Mouse (Mus musculus) hindbrain, embryonic 11.5 days (tissue): ENCODE data around the gene Asgr2. TPM values are rescaled to one million over a fixed set of nuclear protein-coding genes. Genes with fewer than 3 reads are reported as not detected.

Experiments
- ATAC-seq: fragments of 200-750 bp; cut with Nextera tagmentation; 2 replicates; pipeline ENCODE4 v1.8.0; 2017; ENCODE audit warnings: mild to moderate bottlenecking, moderate TSS enrichment, moderate library complexity; ENCODE audit not compliant: low FRiP score
- DNase-seq: peaks from one replicate; pipeline ENCODE4 v3.0.0-alpha.2; 2015; ENCODE audit warnings: low spot score
- H3K27ac ChIP-seq: fragments of 300-500 bp; sonication (generic); 2 replicates; pipeline ENCODE4 v1.5.1; 2014; ENCODE audit warnings: mild to moderate bottlenecking, low read depth, low read length
- H3K27me3 ChIP-seq: fragments of 300-500 bp; sonication (generic); 2 replicates; pipeline ENCODE4 v1.6.1; 2014; ENCODE audit warnings: mild to moderate bottlenecking, low read length, moderate library complexity, mixed read lengths; ENCODE audit not compliant: control insufficient read depth, insufficient read depth
- H3K36me3 ChIP-seq: fragments of 300-500 bp; sonication (generic); 2 replicates; pipeline ENCODE4 v1.6.1; 2014; ENCODE audit warnings: mild to moderate bottlenecking, low read length, moderate library complexity, mixed read lengths; ENCODE audit not compliant: control insufficient read depth, insufficient read depth
- H3K4me1 ChIP-seq: fragments of 300-500 bp; sonication (generic); replicated peaks from 2 replicates; pipeline ENCODE4 v1.6.1; 2014; ENCODE audit warnings: low read length, mixed read lengths; ENCODE audit not compliant: control insufficient read depth, insufficient read depth
- H3K4me2 ChIP-seq: fragments of 300-500 bp; sonication (generic); replicated peaks from 2 replicates; pipeline ENCODE4 v1.6.1; 2014; ENCODE audit warnings: mild to moderate bottlenecking, low read depth, low read length
- H3K4me3 ChIP-seq: fragments of 300-500 bp; sonication (generic); 2 replicates; pipeline ENCODE4 v1.5.1; 2014; ENCODE audit warnings: low read depth, low read length
- H3K9ac ChIP-seq: fragments of 300-500 bp; sonication (generic); 2 replicates; pipeline ENCODE4 v1.6.1; 2014; ENCODE audit warnings: low read depth, low read length
- H3K9me3 ChIP-seq: fragments of 300-500 bp; sonication (generic); 2 replicates; pipeline ENCODE4 v1.6.1; 2016; ENCODE audit warnings: low read length; ENCODE audit not compliant: control insufficient read depth
- WGBS: fragments of 180-500 bp; shearing (Covaris S2); extraction: QIAGEN DNeasy Blood & Tissue Kit; methylation state at CpG from one replicate; pipeline ENCODE4 v1.1.7; 2014; 5-methylcytosine and 5-hydroxymethylcytosine counted together
- polyA plus RNA-seq: library from polyadenylated mRNA; unstranded; fragments of >200 nt; fragmentation: Nextera tagmentation; extraction: Ambion mirVana; gene quantifications from 2 replicates; pipeline ENCODE4 v1.2.1, GENCODE M21; 2014

Gene Asgr2
- not detected in 2 replicates for polyA plus RNA-seq

DNA sequence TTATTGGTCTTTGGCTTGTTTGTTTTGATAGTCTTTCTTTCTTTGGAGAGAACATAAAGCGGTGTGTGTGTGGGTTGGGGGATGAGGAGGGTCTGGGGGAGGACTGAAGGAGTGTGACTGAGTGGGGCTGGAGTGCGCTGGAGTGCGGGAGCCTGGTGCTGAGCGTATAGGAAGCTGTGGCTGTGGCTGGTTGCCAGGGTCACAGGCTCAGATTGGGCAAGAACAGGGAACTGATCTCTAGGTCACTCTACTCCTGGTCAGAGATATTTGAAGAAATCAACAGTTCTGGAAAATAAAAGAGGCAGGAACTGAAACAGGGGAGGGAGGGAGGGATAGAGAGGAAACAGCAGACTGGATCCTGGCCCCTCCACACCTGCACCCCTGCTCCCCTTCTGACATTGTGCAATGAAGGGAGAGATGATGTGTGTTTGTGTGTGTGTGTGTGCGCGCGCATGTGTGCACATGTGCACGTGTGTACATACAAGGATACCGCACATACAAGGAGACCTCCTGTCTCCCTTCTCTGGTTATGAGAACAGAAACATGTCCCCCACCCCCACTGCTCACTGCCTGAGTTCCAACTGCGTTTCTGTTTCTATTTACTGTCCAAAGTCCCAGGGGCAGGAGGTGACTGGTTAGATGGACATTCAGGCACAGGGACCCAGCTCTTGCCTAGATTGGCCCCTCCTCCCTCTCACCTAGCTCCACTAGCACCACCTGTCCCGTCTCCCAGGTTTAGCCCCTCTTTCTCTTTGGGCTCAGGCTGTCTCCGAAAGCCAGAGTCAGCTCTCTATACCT is at the start of gene Asgr2:
TSS of gene Asgr2 (plus strand) at position 659 of the 798 bp plus-strand sequence.
- no peaks in the 10 kb centered on the region for H3K9me3 ChIP-seq
- WGBS = 85% methylated on average over 12 of the region's 12 CpGs
- H3K27ac ChIP-seq = no peak within 1 kb of the TSS

DNA sequence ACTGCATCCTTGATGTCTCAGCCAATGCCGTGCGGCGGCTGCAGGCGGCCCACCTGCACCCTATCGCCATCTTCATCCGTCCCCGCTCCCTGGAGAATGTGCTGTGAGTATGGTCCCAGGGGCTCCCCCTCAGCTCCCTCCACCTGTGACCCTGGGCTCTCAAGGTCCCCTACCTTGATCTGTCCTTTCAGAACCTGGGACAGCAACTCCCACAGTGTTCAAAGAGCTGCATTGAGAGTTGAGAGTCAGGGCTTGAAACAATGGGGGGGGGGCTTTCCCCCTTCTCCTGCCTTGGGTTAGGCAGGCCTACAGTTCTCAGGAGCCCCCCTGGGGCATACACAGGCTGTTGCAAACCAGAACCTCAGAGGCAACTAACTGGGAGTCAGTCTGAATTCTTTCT is 48.8 kb upstream of the Asgr2 start:
- ATAC-seq (no peak), DNase-seq (no peak)

More for the DNA sequence above, at the start of gene Asgr2:
- Histone ChIP-seq H3K4me2 (no peak within 1 kb of the TSS), H3K4me3 (no peak within 1 kb of the TSS), H3K4me1 (no peaks in the 10 kb centered on the region), H3K9ac (no peak within 1 kb of the TSS), H3K27me3 (no peaks in the 10 kb centered on the region), H3K36me3 (no peaks in the 10 kb centered on the region)
- ATAC-seq (no peak), DNase-seq (no peak)

DNA sequence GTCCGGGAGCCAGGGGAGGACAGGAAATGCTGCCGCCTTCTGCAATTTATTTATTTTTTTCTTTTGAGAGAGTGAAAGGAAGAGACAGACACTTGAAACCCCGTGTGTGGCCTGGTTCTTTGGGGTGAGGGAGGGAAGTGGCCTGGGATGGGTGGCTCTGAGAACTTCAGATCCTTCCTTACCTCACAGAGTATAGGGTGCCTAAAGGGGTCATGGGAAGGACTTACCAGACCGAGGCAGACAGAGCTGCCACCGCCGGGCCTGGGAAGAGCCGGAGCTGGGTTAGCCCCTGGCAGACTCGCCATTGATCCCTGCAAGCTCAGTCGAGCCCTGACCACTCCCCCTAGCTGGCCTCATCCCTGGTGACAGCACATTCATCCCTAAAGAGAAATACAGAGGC is 47.0 kb upstream of the Asgr2 start:
- Histone ChIP-seq H3K4me1 (no peaks in the 10 kb centered on the region), H3K27me3 (no peaks in the 10 kb centered on the region), H3K4me3 (no peak overlapping the region), H3K9ac (no peak overlapping the region), H3K4me2 (no peak overlapping the region), H3K9me3 (no peaks in the 10 kb centered on the region), H3K27ac (0 out of 2 replicates have a peak overlapping the region, but pooled peaks have one; percentile 13), H3K36me3 (peaks cover 2% of the 10 kb centered on the region; the same call in 1 of the 2 replicates)
- DNase-seq (no peak), ATAC-seq (no peak)
- 27% methylated on average over 9 of the region's 9 CpGs for WGBS

More for the DNA sequence above, 48.8 kb upstream of the Asgr2 start:
- WGBS = 81% methylated on average over 7 of the region's 7 CpGs
- H3K27me3 ChIP-seq = no peaks in the 10 kb centered on the region
- H3K9me3 ChIP-seq = no peaks in the 10 kb centered on the region
- H3K4me1 ChIP-seq = no peaks in the 10 kb centered on the region
- no peak overlapping the region for H3K27ac ChIP-seq
- H3K4me3 ChIP-seq = no peak overlapping the region
- H3K4me2 ChIP-seq = no peak overlapping the region
- peaks cover 2% of the 10 kb centered on the region; the same call in 1 of the 2 replicates for H3K36me3 ChIP-seq
- no peak overlapping the region for H3K9ac ChIP-seq

DNA sequence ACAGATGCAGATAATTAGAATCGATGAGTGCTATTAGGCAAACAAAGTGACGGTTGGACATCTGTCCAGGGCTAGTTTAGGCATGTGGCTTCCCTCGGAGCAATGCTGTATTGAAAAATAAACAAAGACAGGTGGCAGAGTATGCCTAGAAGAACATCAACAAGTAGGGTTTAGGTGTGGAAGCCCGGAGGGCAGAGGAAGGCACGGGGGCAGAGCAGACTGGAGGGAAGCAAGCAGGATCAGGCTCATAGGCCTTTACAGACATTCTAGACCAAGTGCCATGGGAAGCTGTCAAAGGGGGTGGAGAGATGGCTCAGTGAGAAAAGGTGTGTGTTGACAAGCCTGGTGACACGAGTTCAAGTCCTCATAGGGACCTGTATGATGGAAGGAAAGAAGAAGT is 43.1 kb upstream of the Asgr2 start:
- no peaks in the 10 kb centered on the region for H3K9me3 ChIP-seq
- H3K4me3 ChIP-seq = no peak overlapping the region
- no peak for ATAC-seq
- 67% methylated on average over 6 of the region's 6 CpGs for WGBS
- H3K36me3 ChIP-seq = no peaks in the 10 kb centered on the region; the same call in 1 of the 2 replicates
- no peak overlapping the region for H3K27ac ChIP-seq
- no peak for DNase-seq
- H3K4me1 ChIP-seq = no peaks in the 10 kb centered on the region
- no peaks in the 10 kb centered on the region for H3K27me3 ChIP-seq
- no peak overlapping the region for H3K9ac ChIP-seq
- no peak overlapping the region for H3K4me2 ChIP-seq

DNA sequence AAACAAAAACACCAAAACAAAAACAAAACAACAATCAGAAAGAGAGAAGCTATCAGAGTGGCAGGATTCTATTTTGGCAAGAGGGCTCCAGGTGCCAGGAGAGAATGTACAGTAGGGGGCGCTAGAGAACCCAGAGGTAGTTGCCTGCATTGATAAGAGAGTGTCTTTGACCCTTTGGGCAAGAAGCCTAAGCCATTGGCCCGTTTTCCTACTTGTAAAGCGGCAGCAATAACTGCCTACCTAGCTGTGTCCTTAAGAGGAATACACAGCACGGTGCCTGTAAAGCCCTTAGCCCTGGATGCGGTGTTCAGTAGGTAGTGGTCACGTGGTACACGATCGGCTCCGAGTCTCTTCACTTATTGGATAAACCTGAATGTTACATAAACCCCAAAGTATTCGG is 42.6 kb upstream of the Asgr2 start:
- Histone ChIP-seq H3K9me3 (no peaks in the 10 kb centered on the region), H3K27me3 (no peaks in the 10 kb centered on the region), H3K4me3 (no peak overlapping the region), H3K9ac (no peak overlapping the region), H3K27ac (no peak overlapping the region), H3K4me2 (no peak overlapping the region), H3K4me1 (no peaks in the 10 kb centered on the region), H3K36me3 (no peaks in the 10 kb centered on the region)
- ATAC-seq (no peak), DNase-seq (no peak)
- 54% methylated on average over 10 of the region's 10 CpGs for WGBS

DNA sequence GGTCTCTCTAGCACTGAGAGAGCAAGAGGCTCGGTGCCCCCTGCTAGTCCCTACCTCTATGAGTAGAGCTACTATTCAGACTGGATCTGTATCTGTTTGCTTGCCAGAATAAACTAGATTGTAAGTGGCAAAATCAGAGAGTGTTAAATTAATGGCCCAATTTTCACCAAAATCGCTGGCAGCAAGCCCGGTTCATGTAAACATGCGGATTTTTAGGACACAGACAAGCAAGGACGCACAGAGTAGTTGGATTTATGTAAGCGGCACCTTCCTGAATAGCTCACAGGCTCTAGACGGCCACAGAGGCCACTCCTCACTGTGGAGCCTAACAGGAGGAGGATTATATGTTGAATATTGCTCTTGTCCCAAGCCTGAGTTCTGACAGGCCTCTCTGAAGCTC is 39.3 kb upstream of the Asgr2 start:
- ATAC-seq = no peak
- 0 out of 2 replicates have a peak, but pooled peaks cover 2% of the 10 kb centered on the region for H3K4me1 ChIP-seq
- H3K36me3 ChIP-seq = no peaks in the 10 kb centered on the region
- no peak overlapping the region for H3K9ac ChIP-seq
- H3K4me2 ChIP-seq = no peak overlapping the region
- no peaks in the 10 kb centered on the region for H3K27me3 ChIP-seq
- no peak for DNase-seq
- H3K27ac ChIP-seq = no peak overlapping the region
- WGBS = 84% methylated on average over 7 of the region's 7 CpGs
- no peak overlapping the region for H3K4me3 ChIP-seq
- no peaks in the 10 kb centered on the region for H3K9me3 ChIP-seq

DNA sequence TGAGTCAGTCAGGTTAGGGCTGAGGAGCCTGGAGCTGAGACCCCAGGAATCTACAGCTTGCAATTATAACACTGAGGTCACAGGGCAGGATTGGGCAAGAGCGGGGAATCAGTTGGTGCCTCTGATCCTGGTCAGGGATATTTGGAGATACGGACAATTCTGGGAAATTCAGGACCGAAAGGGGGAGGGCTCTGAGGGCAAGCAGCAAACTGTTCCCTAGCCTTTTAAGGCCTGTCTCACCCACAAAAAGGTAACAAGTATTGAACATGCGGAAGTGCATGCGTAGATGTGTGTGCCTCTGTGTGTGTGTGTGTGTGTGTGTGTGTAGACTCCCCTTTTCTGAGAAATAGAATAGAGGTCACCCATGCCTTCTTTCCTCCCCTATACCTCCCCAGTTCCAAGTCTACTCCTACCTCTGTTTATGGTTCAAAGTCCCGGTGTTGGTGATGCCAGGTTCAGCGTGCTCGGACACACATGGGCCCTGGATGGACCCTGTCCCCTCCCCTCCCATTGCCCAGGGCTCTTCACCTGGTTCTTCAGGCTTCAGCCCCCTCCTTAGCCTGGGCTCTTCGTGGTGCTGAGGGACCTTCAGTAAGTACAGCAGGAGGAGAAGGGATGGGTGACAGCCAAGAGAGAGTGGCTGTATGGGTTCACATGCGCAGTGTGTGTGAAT is 38.4 kb upstream of the Asgr2 start, which contains the start of gene Asgr1:
TSS of gene Asgr1 (plus strand) at position 188 of the 673 bp plus-strand sequence.
- no peak for DNase-seq
- Histone ChIP-seq H3K4me3 (no peak within 1 kb of the TSS), H3K36me3 (no peaks in the 10 kb centered on the region), H3K9ac (no peak within 1 kb of the TSS), H3K27me3 (no peaks in the 10 kb centered on the region), H3K4me2 (no peak within 1 kb of the TSS), H3K27ac (no peak within 1 kb of the TSS), H3K4me1 (0 out of 2 replicates have a peak, but pooled peaks cover 2% of the 10 kb centered on the region), H3K9me3 (no peaks in the 10 kb centered on the region)
- no peak for ATAC-seq
- 88% methylated on average over 10 of the region's 10 CpGs for WGBS

DNA sequence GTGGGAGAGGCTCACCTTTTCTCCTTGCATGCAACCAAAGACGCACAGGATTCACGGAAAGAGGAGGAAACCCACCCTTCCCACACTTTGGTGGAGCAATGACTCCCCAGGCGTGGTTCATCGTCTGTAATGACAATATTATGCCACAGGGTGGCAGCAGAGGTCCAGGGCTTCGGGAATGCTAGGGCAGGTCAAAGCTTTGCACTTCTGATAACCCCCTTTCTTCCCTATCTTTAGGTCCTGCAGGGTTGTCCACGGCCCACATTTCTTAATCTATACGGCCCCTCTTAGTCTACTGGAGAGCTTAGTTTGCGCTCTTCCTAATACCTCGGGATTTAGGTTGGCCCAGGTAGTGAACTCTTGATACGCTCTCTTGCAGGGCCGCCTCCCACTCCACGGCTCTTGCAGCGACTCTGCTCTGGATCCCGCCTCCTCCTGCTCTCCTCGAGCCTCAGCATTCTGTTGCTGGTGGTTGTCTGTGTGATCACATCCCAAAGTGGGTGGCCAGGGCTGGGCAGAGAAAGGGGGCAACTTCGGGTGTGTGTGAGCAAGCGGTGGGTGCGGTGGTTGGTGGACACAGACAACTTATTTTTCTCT is 36.7 kb upstream of the Asgr2 start:
- H3K9me3 ChIP-seq = no peaks in the 10 kb centered on the region
- no peak overlapping the region for H3K4me3 ChIP-seq
- no peaks in the 10 kb centered on the region for H3K36me3 ChIP-seq
- H3K4me2 ChIP-seq = 0 out of 2 replicates have a peak overlapping the region, but pooled peaks have one; percentile 3
- peak; percentile 90 for DNase-seq
- H3K27ac ChIP-seq = no peak overlapping the region
- ATAC-seq = 0 out of 2 replicates have a peak, but pooled peaks have one; percentile 40
- WGBS = 28% methylated on average over 18 of the region's 18 CpGs
- H3K27me3 ChIP-seq = no peaks in the 10 kb centered on the region
- H3K4me1 ChIP-seq = 0 out of 2 replicates have a peak, but pooled peaks cover 2% of the 10 kb centered on the region
- no peak overlapping the region for H3K9ac ChIP-seq
